Mouse (Mus musculus): Measurements from ENCODE around the gene Nemp2. TPM values are rescaled to one million over a fixed set of nuclear protein-coding genes. Genes with fewer than 3 reads are reported as not detected.

Gene Nemp2
- polyA plus RNA-seq, 1 experiment from 2014 or later: 5.8 TPM

- Histone ChIP-seq H3K4me3 (replicated peaks; ENCODE audit: low read depth, low read length) (no peak overlapping the region), H3K9me3 (replicated peaks; ENCODE audit: low read length) (no peaks in the 10 kb centered on the region), H3K36me3 (ENCODE audit: insufficient read depth, low read length) (peaks cover 10% of the 10 kb centered on the region), H3K4me1 (replicated peaks; ENCODE audit: insufficient read depth, low read length) (no peaks in the 10 kb centered on the region), H3K27me3 (ENCODE audit: insufficient read depth, low read length) (no peaks in the 10 kb centered on the region), H3K9ac (ENCODE audit: low read depth, low read length) (no peak overlapping the region), H3K4me2 (ENCODE audit: low read length) (no peak overlapping the region), H3K27ac (no peak overlapping the region)
- 78% methylated on average over 11 of the region's 11 CpGs for WGBS
- ATAC-seq (replicated peaks; ENCODE audit: low FRiP score, low read depth) (peak; percentile 76), DNase-seq (ENCODE audit: low spot score) (peak; percentile 83)
- TF ChIP-seq CTCF (IDR thresholded peaks at IDR 0.05; ENCODE audit: low read depth): peak; percentile 80
Observed at GRCm38 (mm10) chr1:52648153-52649027, 17.9 kb downstream of the Nemp2 start.

GRCm38 (mm10) chr1:52650066-52650465, 19.6 kb downstream of the Nemp2 start:
- H3K4me1 ChIP-seq (replicated peaks; ENCODE audit: insufficient read depth, low read length): no peaks in the 10 kb centered on the region
- no peak for DNase-seq (ENCODE audit: low spot score)
- no peak overlapping the region for H3K27ac ChIP-seq
- no peak for TF ChIP-seq CTCF (IDR thresholded peaks at IDR 0.05; ENCODE audit: low read depth)
- H3K4me3 ChIP-seq (replicated peaks; ENCODE audit: low read depth, low read length): no peak overlapping the region
- no peak overlapping the region for H3K9ac ChIP-seq (ENCODE audit: low read depth, low read length)
- no peak overlapping the region for H3K4me2 ChIP-seq (ENCODE audit: low read length)
- H3K9me3 ChIP-seq (replicated peaks; ENCODE audit: low read length): no peaks in the 10 kb centered on the region
- WGBS: 79% methylated on average over 5 of the region's 5 CpGs
- ATAC-seq (replicated peaks; ENCODE audit: low FRiP score, low read depth): no peak
- peaks cover 10% of the 10 kb centered on the region for H3K36me3 ChIP-seq (ENCODE audit: insufficient read depth, low read length)
- H3K27me3 ChIP-seq (ENCODE audit: insufficient read depth, low read length): no peaks in the 10 kb centered on the region

GRCm38 (mm10) chr1:52652601-52653253, 22.2 kb downstream of the Nemp2 start:
- no peak for DNase-seq (ENCODE audit: low spot score)
- no peak for TF ChIP-seq CTCF (IDR thresholded peaks at IDR 0.05; ENCODE audit: low read depth)
- Histone ChIP-seq H3K9me3 (replicated peaks; ENCODE audit: low read length) (no peaks in the 10 kb centered on the region), H3K4me2 (ENCODE audit: low read length) (no peak overlapping the region), H3K36me3 (ENCODE audit: insufficient read depth, low read length) (peaks cover 10% of the 10 kb centered on the region; the same call in 1 of the 2 replicates), H3K9ac (ENCODE audit: low read depth, low read length) (no peak overlapping the region), H3K4me3 (replicated peaks; ENCODE audit: low read depth, low read length) (no peak overlapping the region), H3K4me1 (replicated peaks; ENCODE audit: insufficient read depth, low read length) (no peaks in the 10 kb centered on the region), H3K27ac (no peak overlapping the region), H3K27me3 (ENCODE audit: insufficient read depth, low read length) (no peaks in the 10 kb centered on the region)
- ATAC-seq (replicated peaks; ENCODE audit: low FRiP score, low read depth): no peak
- WGBS: 70% methylated on average over 3 of the region's 3 CpGs

GRCm38 (mm10) chr1:52653366-52653765, 22.9 kb downstream of the Nemp2 start:
- ATAC-seq (replicated peaks; ENCODE audit: low FRiP score, low read depth): no peak
- Histone ChIP-seq H3K27ac (no peak overlapping the region), H3K9me3 (replicated peaks; ENCODE audit: low read length) (no peaks in the 10 kb centered on the region), H3K4me1 (replicated peaks; ENCODE audit: insufficient read depth, low read length) (no peaks in the 10 kb centered on the region), H3K4me2 (ENCODE audit: low read length) (no peak overlapping the region), H3K4me3 (replicated peaks; ENCODE audit: low read depth, low read length) (no peak overlapping the region), H3K27me3 (ENCODE audit: insufficient read depth, low read length) (no peaks in the 10 kb centered on the region), H3K9ac (ENCODE audit: low read depth, low read length) (no peak overlapping the region), H3K36me3 (ENCODE audit: insufficient read depth, low read length) (peaks cover 10% of the 10 kb centered on the region; the same call in 1 of the 2 replicates)
- WGBS: 76% methylated on average over 1 of the region's 1 CpGs
- TF ChIP-seq CTCF (IDR thresholded peaks at IDR 0.05; ENCODE audit: low read depth): no peak
- no peak for DNase-seq (ENCODE audit: low spot score)

- no peak for TF ChIP-seq CTCF (IDR thresholded peaks at IDR 0.05; ENCODE audit: low read depth)
- Histone ChIP-seq H3K36me3 (ENCODE audit: insufficient read depth, low read length) (0 out of 2 replicates have a peak, but pooled peaks cover 2% of the 10 kb centered on the region), H3K27ac (no peak overlapping the region), H3K9me3 (replicated peaks; ENCODE audit: low read length) (no peaks in the 10 kb centered on the region), H3K27me3 (ENCODE audit: insufficient read depth, low read length) (no peaks in the 10 kb centered on the region), H3K4me1 (replicated peaks; ENCODE audit: insufficient read depth, low read length) (no peaks in the 10 kb centered on the region), H3K4me2 (ENCODE audit: low read length) (no peak overlapping the region), H3K9ac (ENCODE audit: low read depth, low read length) (no peak overlapping the region), H3K4me3 (replicated peaks; ENCODE audit: low read depth, low read length) (no peak overlapping the region)
- no peak for DNase-seq (ENCODE audit: low spot score)
- 78% methylated on average over 4 of the region's 4 CpGs for WGBS
- no peak for ATAC-seq (replicated peaks; ENCODE audit: low FRiP score, low read depth)
Observed at GRCm38 (mm10) chr1:52655153-52655552, 24.6 kb downstream of the Nemp2 start.

- Histone ChIP-seq H3K27ac (no peak overlapping the region), H3K4me3 (replicated peaks; ENCODE audit: low read depth, low read length) (no peak overlapping the region), H3K4me1 (replicated peaks; ENCODE audit: insufficient read depth, low read length) (no peaks in the 10 kb centered on the region), H3K27me3 (ENCODE audit: insufficient read depth, low read length) (no peaks in the 10 kb centered on the region), H3K36me3 (ENCODE audit: insufficient read depth, low read length) (no peaks in the 10 kb centered on the region), H3K9me3 (replicated peaks; ENCODE audit: low read length) (no peaks in the 10 kb centered on the region), H3K9ac (ENCODE audit: low read depth, low read length) (no peak overlapping the region), H3K4me2 (ENCODE audit: low read length) (no peak overlapping the region)
- no peak for TF ChIP-seq CTCF (IDR thresholded peaks at IDR 0.05; ENCODE audit: low read depth)
- DNase-seq (ENCODE audit: low spot score) (no peak), ATAC-seq (replicated peaks; ENCODE audit: low FRiP score, low read depth) (no peak)
- WGBS: 91% methylated on average over 7 of the region's 7 CpGs
Observed at GRCm38 (mm10) chr1:52658160-52658559, 27.7 kb downstream of the Nemp2 start.
